Mouse (Mus musculus): ENCODE results near the gene Fam234b. TPM values are rescaled to one million over a fixed set of nuclear protein-coding genes. Genes with fewer than 3 reads are reported as not detected.

Fam234b gene
- polyA plus RNA-seq, 1 experiment from 2014 or later = 17.1 TPM

- H3K4me3 ChIP-seq (ENCODE audit: low read depth, low read length) = no peak overlapping the region
- WGBS (ENCODE audit: insufficient replicate concordance) = 62% methylated on average over 10 of the region's 10 CpGs
- H3K4me1 ChIP-seq (ENCODE audit: insufficient read depth) = peaks cover 8% of the 10 kb centered on the region; the same call in 1 of the 2 replicates
- ATAC-seq (no peak), DNase-seq (no peak)
- TF ChIP-seq EP300 (IDR thresholded peaks at IDR 0.05; ENCODE audit: low read depth) (no peak), CTCF (IDR thresholded peaks at IDR 0.05; ENCODE audit: low read depth) (no peak)
- H3K27ac ChIP-seq (ENCODE audit: low read depth) = no peak overlapping the region
- no peaks in the 10 kb centered on the region for H3K9me3 ChIP-seq (ENCODE audit: low read length)
- no peak overlapping the region for H3K4me2 ChIP-seq (ENCODE audit: low read depth, low read length)
- H3K27me3 ChIP-seq (ENCODE audit: insufficient read depth, low read length) = no peaks in the 10 kb centered on the region
- no peak overlapping the region for H3K9ac ChIP-seq (replicated peaks)
- no peaks in the 10 kb centered on the region for H3K36me3 ChIP-seq (replicated peaks; ENCODE audit: insufficient read depth, low read length)
Measured at GRCm38 (mm10) chr6:135187076-135187917, 10.5 kb upstream of the Fam234b start.

GRCm38 (mm10) chr6:135188629-135189028 is 9.1 kb upstream of the Fam234b start:
- no peak overlapping the region for H3K27ac ChIP-seq (ENCODE audit: low read depth)
- H3K27me3 ChIP-seq (ENCODE audit: insufficient read depth, low read length) = no peaks in the 10 kb centered on the region
- TF ChIP-seq CTCF (IDR thresholded peaks at IDR 0.05; ENCODE audit: low read depth) (no peak), EP300 (IDR thresholded peaks at IDR 0.05; ENCODE audit: low read depth) (no peak)
- DNase-seq (no peak), ATAC-seq (no peak)
- H3K4me2 ChIP-seq (ENCODE audit: low read depth, low read length) = no peak overlapping the region
- H3K4me1 ChIP-seq (ENCODE audit: insufficient read depth) = peaks cover 11% of the 10 kb centered on the region
- WGBS (ENCODE audit: insufficient replicate concordance) = 39% methylated on average over 4 of the region's 4 CpGs
- no peaks in the 10 kb centered on the region for H3K9me3 ChIP-seq (ENCODE audit: low read length)
- H3K36me3 ChIP-seq (replicated peaks; ENCODE audit: insufficient read depth, low read length) = no peaks in the 10 kb centered on the region
- no peak overlapping the region for H3K9ac ChIP-seq (replicated peaks)
- H3K4me3 ChIP-seq (ENCODE audit: low read depth, low read length) = no peak overlapping the region

DNA sequence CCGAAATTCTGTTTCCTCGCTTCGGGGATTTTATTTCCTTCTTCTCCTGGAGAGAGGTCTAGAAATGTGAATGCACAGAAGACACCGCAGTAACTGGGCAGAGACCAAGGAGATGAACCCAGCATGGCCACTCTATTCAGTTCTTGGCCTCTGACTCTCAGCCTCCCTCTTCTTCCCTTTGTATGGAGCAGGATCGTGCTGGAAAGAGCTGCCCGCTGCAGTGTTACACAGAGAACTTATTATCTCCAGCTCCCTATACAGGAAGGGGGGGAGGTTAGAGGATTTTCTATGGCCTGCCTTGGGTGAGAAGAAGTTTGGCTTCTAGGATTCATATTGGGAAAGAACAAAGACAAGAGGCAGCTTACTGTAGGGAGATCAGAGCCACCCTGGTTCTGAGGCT is 7.7 kb upstream of the Fam234b start:
- TF ChIP-seq EP300 (IDR thresholded peaks at IDR 0.05; ENCODE audit: low read depth) = no peak
- no peak for TF ChIP-seq CTCF (IDR thresholded peaks at IDR 0.05; ENCODE audit: low read depth)
- no peak for DNase-seq
- WGBS (ENCODE audit: insufficient replicate concordance) = 73% methylated on average over 6 of the region's 6 CpGs

DNA sequence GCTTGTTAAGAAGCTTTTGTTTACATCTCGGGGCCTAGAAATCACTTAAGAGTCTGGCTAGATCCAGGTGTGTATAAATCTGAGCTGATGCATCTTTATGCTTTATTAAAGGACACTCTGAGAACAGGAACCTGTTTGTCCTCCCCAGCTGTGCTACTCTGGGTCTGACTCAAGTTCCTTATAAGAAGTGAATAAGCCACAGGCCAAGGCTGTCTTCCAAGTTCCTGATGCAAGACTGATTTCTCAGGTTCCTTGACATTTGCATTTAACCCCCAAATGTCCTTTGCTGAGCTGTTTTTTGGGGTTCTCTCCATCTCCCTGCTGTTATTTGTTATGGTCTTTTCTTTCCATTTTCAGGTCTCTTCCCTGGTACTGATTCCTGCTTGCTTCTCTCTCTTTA is 5.9 kb upstream of the Fam234b start:
- no peak overlapping the region for H3K9ac ChIP-seq (replicated peaks)
- H3K4me2 ChIP-seq (ENCODE audit: low read depth, low read length) = no peak overlapping the region
- TF ChIP-seq EP300 (IDR thresholded peaks at IDR 0.05; ENCODE audit: low read depth) = no peak
- no peak for TF ChIP-seq CTCF (IDR thresholded peaks at IDR 0.05; ENCODE audit: low read depth)
- no peaks in the 10 kb centered on the region for H3K36me3 ChIP-seq (replicated peaks; ENCODE audit: insufficient read depth, low read length)
- DNase-seq (no peak), ATAC-seq (no peak)
- no peaks in the 10 kb centered on the region for H3K9me3 ChIP-seq (ENCODE audit: low read length)
- H3K27me3 ChIP-seq (ENCODE audit: insufficient read depth, low read length) = no peaks in the 10 kb centered on the region
- H3K4me3 ChIP-seq (ENCODE audit: low read depth, low read length) = no peak overlapping the region
- peaks cover 26% of the 10 kb centered on the region for H3K4me1 ChIP-seq (ENCODE audit: insufficient read depth)
- H3K27ac ChIP-seq (ENCODE audit: low read depth) = no peak overlapping the region
- WGBS (ENCODE audit: insufficient replicate concordance) = 82% methylated on average over 1 of the region's 1 CpGs

More for the DNA sequence above, 7.7 kb upstream of the Fam234b start:
- Histone ChIP-seq H3K27me3 (ENCODE audit: insufficient read depth, low read length) (no peaks in the 10 kb centered on the region), H3K4me1 (ENCODE audit: insufficient read depth) (peaks cover 20% of the 10 kb centered on the region), H3K36me3 (replicated peaks; ENCODE audit: insufficient read depth, low read length) (no peaks in the 10 kb centered on the region), H3K9me3 (ENCODE audit: low read length) (no peaks in the 10 kb centered on the region), H3K4me2 (ENCODE audit: low read depth, low read length) (no peak overlapping the region), H3K4me3 (ENCODE audit: low read depth, low read length) (no peak overlapping the region), H3K9ac (replicated peaks) (no peak overlapping the region), H3K27ac (ENCODE audit: low read depth) (no peak overlapping the region)
- ATAC-seq = no peak

DNA sequence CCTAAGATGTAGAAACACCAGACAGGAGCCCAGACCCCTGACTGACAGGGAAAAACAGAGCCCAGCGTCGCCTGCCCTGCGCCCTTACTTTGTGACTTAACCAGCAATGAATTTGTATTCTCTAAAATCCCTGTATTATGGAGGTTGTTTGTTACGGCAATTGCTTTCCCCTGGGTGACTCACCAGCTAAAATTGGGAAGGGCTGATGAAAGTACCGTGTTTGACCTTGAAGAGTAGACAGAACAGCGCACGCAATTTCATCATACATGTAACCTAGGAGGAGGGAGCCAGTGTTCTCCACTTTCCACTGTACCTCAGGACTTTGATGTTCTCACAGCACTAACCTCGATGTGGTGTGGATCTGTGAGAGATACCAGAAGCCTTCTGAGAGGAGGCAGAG is 4.8 kb upstream of the Fam234b start:
- TF ChIP-seq EP300 (IDR thresholded peaks at IDR 0.05; ENCODE audit: low read depth) (no peak), CTCF (IDR thresholded peaks at IDR 0.05; ENCODE audit: low read depth) (no peak)
- peaks cover 26% of the 10 kb centered on the region for H3K4me1 ChIP-seq (ENCODE audit: insufficient read depth)
- no peak overlapping the region for H3K4me2 ChIP-seq (ENCODE audit: low read depth, low read length)
- H3K4me3 ChIP-seq (ENCODE audit: low read depth, low read length) = no peak overlapping the region
- peak overlapping the region; percentile 39 for H3K27ac ChIP-seq (ENCODE audit: low read depth)
- 77% methylated on average over 8 of the region's 8 CpGs for WGBS (ENCODE audit: insufficient replicate concordance)
- ATAC-seq = no peak
- H3K27me3 ChIP-seq (ENCODE audit: insufficient read depth, low read length) = no peaks in the 10 kb centered on the region
- no peaks in the 10 kb centered on the region for H3K9me3 ChIP-seq (ENCODE audit: low read length)
- H3K9ac ChIP-seq (replicated peaks) = no peak overlapping the region
- no peaks in the 10 kb centered on the region for H3K36me3 ChIP-seq (replicated peaks; ENCODE audit: insufficient read depth, low read length)
- no peak for DNase-seq

- H3K9ac ChIP-seq (replicated peaks) = no peak overlapping the region
- H3K4me3 ChIP-seq (ENCODE audit: low read depth, low read length) = no peak overlapping the region
- 62% methylated on average over 4 of the region's 4 CpGs for WGBS (ENCODE audit: insufficient replicate concordance)
- H3K9me3 ChIP-seq (ENCODE audit: low read length) = no peaks in the 10 kb centered on the region
- no peak for DNase-seq
- no peak overlapping the region for H3K4me2 ChIP-seq (ENCODE audit: low read depth, low read length)
- H3K27me3 ChIP-seq (ENCODE audit: insufficient read depth, low read length) = no peaks in the 10 kb centered on the region
- H3K27ac ChIP-seq (ENCODE audit: low read depth) = no peak overlapping the region
- TF ChIP-seq EP300 (IDR thresholded peaks at IDR 0.05; ENCODE audit: low read depth) (no peak), CTCF (IDR thresholded peaks at IDR 0.05; ENCODE audit: low read depth) (no peak)
- no peaks in the 10 kb centered on the region for H3K36me3 ChIP-seq (replicated peaks; ENCODE audit: insufficient read depth, low read length)
- no peak for ATAC-seq
- H3K4me1 ChIP-seq (ENCODE audit: insufficient read depth) = peaks cover 26% of the 10 kb centered on the region
Measured at GRCm38 (mm10) chr6:135193733-135194132, 4.0 kb upstream of the Fam234b start.

Measured in liver, postnatal 0 days (tissue).